Mouse (Mus musculus) bone marrow macrophage, adult 2 months (primary cell): ENCODE data around the gene Pacsin2.

Experiments
- CTCF ChIP-seq: IDR thresholded peaks from 2 replicates; pipeline ENCODE4 v1.5.1; 2012; ENCODE audit warnings: low read depth, mild to moderate bottlenecking, low read length, moderate library complexity
- POLR2A ChIP-seq: IDR thresholded peaks from 2 replicates; pipeline ENCODE4 v1.6.1; 2012; ENCODE audit warnings: mild to moderate bottlenecking, low read depth, low read length, borderline replicate concordance

- TF ChIP-seq POLR2A (no peak), CTCF (no peak)
Observed at GRCm38 (mm10) chr15:83466331-83466730, 1.9 kb upstream of the Pacsin2 start.
